Mouse (Mus musculus) adrenal gland, postnatal 4 days (tissue): ENCODE results near the gene 1110008P14Rik. TPM values are rescaled to one million over a fixed set of nuclear protein-coding genes. Genes with fewer than 3 reads are reported as not detected.
"Not testable (repeated sequence)": the region's sequence is repeated elsewhere in the genome, so short reads cannot be mapped to it uniquely, and the experiment has no call there.

Experiments
- DNase-seq, 2 experiments: peaks; one replicate each; pipeline ENCODE4 v3.0.0; 2021 to 2022; ENCODE audit warnings: low spot score in 2 of 2, mixed read lengths in 2 of 2
- total RNA-seq, 2 experiments: library from RNA; stranded (reverse); gene quantifications; 2 replicates each; pipeline ENCODE4 v1.2.3; 2021

Gene 1110008P14Rik
- total RNA-seq, 2 experiments from 2014 or later = 94.9 to 121 TPM

GRCm38 (mm10) chr2:32367315-32367714 is 14.4 kb downstream of the 1110008P14Rik start:
- no peak for DNase-seq

- no peak for DNase-seq
These were observed 17.6 kb downstream of the 1110008P14Rik start for GRCm38 (mm10) chr2:32364121-32364520.

GRCm38 (mm10) chr2:32363376-32364106 is 18.2 kb downstream of the 1110008P14Rik start:
- DNase-seq = no peak

- peak; percentile 84 to 91 for DNase-seq
These were observed 18.9 kb downstream of the 1110008P14Rik start for GRCm38 (mm10) chr2:32362817-32363340.

- not testable (repeated sequence) for DNase-seq
These were observed 19.5 kb downstream of the 1110008P14Rik start for GRCm38 (mm10) chr2:32362274-32362673.

GRCm38 (mm10) chr2:32361437-32361836 is 20.3 kb downstream of the 1110008P14Rik start:
- peak in 1 of 2 experiments; percentile 50 for DNase-seq

GRCm38 (mm10) chr2:32360741-32361140 is 21.0 kb downstream of the 1110008P14Rik start:
- DNase-seq = peak; percentile 46 to 47

- DNase-seq = no peak
These were observed 23.4 kb downstream of the 1110008P14Rik start for GRCm38 (mm10) chr2:32358381-32358780.

- DNase-seq = no peak
These were observed 24.0 kb downstream of the 1110008P14Rik start for GRCm38 (mm10) chr2:32357710-32358109.

- DNase-seq = no peak
These were observed 25.5 kb downstream of the 1110008P14Rik start for GRCm38 (mm10) chr2:32356216-32356615.

- no peak for DNase-seq
These were observed 27.3 kb downstream of the 1110008P14Rik start for GRCm38 (mm10) chr2:32354336-32354895.

- DNase-seq = no peak
These were observed 27.9 kb downstream of the 1110008P14Rik start for GRCm38 (mm10) chr2:32353836-32354235.

- peak; percentile 83 to 87 for DNase-seq
These were observed 28.7 kb downstream of the 1110008P14Rik start, which contains the start of gene Dnm1 for GRCm38 (mm10) chr2:32353007-32353542. TSS of gene Dnm1 (minus strand) at chr2:32353338.

- DNase-seq = no peak
These were observed 29.4 kb downstream of the 1110008P14Rik start, which contains the start of gene Ciz1 for GRCm38 (mm10) chr2:32352151-32353006. TSS of gene Ciz1 (plus strand) at chr2:32352327.

GRCm38 (mm10) chr2:32351471-32351961 is 30.2 kb downstream of the 1110008P14Rik start:
- no peak for DNase-seq

GRCm38 (mm10) chr2:32350471-32351051 is 31.2 kb downstream of the 1110008P14Rik start:
- DNase-seq = no peak

- no peak for DNase-seq
These were observed 32.0 kb downstream of the 1110008P14Rik start for GRCm38 (mm10) chr2:32349625-32350255.

- DNase-seq = no peak
These were observed 33.4 kb downstream of the 1110008P14Rik start for GRCm38 (mm10) chr2:32348311-32348710.

GRCm38 (mm10) chr2:32347019-32347418 is 34.7 kb downstream of the 1110008P14Rik start:
- no peak for DNase-seq
